Mouse (Mus musculus) cerebellum, adult 18-20 months (tissue): ENCODE measurements around the gene Peli1.

ENCODE experiments used
- DNase-seq, 2 experiments: peaks; one replicate each; pipeline ENCODE4 v3.0.0; 2021

Gene Peli1

DNA sequence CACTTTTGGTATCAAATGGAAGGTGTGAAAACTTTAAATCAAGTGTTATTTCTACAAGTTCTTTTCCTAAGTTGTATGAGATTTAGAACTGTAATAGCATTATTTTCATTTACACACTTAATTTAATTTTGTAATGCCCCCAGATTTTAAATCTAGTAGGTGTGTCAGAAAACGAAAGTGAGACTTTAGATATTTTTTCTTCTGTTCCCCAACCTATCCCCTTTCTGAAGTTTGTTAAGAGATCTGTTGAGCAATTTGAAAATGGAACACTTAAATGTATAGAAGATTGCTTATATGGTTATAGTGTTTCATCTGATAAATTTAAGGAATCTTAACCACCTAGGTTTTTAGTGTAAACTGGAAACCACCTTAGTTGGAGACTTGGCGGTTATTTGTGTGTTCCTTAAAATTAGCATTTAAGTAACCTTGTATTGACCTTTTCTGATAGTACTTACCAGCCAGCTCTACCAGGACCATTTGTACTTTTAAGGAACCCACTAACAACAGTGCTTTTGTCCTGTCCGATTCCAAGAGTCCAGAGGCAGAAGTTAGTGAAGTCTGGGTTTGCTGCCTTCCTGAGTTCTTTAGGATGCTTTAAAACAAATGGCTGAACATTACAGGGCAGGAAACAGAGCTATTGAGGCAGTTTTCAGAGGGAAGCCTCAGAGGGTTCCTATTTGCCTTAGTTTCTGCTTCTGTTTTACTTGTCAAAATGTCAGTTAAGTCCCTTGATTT is 2.2 kb downstream of the Peli1 start:
- no peak for DNase-seq

DNA sequence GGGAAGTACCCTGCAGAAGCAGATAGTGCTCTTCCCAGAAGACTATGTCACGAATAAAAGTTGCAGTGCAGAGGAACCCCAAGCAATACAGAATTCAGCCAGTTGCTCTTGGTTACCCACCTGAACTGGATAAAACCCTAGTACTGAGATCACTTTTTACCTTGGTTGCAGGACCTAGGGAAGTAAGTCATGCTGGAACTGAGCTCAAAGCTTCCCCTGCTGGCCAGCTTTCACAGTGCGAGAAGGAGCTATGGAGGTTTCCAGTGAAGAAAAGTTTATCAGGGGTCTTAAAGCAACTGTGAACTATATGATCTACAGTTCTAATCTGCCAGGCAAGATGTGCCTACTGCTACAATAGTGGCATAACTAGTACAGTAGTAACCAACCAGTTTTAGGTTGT is 5.5 kb downstream of the Peli1 start:
- no peak for DNase-seq

DNA sequence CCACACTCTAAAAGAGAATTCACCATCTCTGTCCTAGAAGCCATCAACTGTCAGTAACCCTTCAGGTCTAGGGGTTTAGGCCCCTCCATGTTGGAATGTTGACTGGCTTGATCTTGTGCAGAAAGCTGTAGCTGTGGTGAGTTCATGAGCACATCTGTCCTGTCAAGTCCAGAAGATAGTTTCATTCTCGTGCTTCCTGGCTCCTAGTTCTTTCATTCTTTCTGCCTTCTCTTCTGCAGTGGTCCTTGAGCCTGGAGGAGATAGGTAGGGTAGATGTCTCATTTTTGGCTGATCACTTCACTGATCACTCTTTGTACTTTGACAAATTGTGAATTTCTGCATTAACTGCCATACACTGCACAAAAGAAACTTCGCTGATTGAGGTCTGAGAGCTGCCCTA is 7.4 kb downstream of the Peli1 start:
- no peak for DNase-seq

DNA sequence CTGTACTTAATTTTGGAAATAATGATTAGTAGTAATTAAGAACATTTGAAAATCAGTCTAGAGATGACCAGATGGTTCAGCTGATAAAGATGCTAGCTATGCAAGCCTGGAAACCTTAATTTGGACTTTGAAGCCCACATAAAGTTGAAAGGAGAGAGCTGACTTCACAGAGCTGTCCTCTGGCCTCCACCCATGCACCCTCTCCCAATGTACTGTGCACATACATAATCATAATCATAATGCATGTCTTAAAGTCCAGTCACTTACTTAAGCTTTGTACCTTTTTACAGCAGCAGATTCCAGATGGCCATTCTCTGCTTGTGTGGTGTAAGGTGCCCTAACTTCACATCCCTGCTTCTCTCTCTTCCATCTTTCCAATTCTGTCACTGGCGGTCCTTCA is 9.6 kb downstream of the Peli1 start:
- DNase-seq = no peak

DNA sequence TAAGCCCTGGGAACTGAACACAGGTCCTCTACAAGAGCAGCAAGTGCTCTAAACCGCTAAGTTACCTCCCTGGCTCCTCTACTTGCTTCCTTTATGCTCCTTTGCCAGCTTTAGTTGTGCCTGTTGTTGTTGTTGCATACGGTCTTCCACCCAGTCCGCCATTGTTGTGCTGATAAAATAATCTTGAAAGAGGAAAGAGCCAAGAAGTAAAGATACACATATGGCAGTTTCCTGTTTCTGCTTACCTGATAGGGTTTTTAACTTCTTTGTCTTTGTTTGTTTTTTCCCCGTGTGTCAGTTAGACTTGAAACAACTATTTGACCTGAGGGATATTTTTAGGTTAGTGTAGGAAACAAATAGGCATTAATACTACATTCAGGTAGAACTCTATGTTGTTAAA is 10.2 kb downstream of the Peli1 start:
- DNase-seq = no peak

DNA sequence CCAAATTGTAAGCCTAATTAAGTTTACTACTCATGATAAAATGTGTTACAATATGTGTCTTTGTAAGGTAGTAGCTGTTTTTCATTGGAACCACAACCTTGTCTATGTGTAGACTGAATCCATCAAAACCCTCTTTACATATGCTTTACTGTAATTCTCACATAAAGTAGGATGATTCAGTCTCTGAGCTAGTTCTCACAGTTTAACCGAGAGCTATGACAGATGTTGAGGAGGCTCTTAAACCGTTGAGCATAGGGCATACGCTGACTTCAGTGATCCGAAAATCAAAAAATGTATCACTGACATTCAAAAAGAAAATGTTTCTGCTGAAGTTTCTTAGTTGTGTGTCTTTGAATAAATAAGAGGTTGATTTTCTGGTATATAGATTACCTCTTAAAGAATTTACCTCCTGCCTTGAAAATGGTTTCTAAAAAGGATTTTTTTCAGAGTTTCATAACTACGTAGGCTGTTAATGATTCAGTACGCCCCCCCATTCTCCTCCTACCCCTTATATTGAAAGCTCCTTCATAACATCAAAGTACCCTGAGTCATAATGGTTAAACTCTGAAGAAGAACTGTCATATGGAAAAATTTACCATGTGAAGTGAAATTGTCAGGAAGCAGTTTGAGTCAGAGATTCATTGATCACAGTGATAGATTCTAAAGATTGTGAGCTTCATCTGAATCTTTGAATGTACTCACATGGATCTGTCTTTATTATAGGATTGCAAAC is 11.3 kb downstream of the Peli1 start:
- DNase-seq = no peak

DNA sequence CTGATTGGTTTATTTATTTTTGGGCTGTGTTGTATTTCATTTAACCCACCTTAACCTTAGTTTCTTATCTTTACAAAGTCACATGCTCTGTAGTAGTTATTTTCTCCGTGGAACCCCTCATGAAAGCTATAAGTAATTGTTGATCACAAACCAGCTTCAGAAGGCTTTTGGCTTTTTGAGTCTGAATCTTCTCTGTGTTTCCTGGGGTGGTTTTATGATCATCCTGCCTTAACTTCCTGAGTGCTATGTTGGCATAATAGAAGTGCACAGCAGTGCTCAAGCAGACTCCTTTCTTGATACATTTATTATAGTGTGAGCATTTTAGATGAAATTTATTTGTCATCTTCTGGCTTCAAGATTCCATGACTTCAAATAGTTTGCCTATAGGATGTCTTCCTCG is 12.1 kb downstream of the Peli1 start:
- no peak for DNase-seq

DNA sequence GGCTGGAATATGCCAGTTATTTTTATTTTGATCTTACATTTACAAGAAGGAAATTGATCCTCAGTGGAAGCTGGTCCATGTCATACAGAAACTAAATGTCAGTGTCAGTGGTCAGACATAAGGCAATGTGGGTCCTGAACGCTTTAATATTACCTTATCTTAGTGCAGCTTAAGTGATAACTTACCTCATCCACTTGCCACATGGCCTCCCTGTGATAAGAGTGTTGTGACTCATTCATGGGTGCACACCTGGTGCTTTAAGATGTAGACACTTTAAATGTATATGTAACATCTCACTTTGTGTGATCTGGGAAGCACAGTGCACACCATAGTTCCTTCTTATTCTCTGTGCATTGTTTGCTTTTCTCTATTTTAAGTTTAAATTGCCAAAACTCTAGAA is 14.3 kb downstream of the Peli1 start:
- DNase-seq = no peak

DNA sequence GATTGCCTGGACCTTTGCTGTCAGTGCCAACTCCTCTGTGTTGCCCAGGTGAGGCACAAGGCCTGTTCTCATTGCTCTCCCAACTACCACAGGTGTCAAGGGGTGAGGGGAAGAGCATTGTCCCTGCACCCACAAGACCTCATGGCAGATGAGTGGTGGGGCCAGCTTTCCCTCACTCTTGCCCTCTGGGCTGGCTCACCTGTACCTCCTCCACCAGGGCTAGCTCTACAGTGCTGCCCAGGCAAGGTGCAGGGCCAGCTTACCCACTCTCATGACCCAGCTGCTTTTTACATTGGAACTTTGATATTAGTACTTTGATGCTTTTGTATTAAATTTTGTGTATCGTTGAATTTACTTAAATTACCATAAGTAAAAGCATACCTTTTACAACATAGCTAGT is 16.0 kb downstream of the Peli1 start:
- no peak for DNase-seq

DNA sequence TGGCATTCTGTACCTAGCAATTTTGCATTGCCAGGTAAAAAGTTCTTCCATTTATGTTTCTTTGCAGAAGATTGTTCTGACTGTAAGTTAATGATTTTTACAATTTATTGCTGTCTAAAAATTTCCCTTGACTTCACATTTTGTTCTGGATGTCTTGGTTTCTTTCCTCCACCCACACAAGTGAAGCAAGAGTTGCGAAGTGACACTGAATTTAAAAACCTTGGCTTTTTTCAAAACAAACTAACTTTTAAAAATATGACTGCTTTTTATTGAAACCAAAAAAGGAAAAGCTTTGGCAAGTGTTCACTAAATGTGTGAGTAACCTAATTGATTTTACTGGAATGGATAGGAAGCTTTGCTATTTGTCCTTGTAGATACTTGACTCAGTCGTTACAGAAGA is 18.2 kb downstream of the Peli1 start:
- no peak for DNase-seq

DNA sequence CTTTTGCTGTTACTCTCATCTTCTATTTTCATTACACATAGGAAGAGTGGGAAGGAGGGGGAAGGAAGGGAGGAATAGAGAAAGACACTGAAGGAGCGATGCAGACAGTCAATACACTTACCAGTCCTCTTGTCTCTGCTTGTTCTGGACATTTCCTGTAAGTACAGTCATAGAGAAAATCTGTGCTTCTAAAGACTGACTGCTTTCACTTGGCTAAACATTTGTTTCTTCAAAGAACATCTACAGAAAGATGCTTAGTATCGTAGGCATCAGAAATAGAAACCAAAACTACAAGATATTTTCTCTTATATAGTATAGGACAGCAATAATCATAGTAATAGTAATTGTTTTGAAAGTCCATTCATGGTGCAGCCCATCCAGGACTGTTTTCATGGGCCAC is 23.4 kb downstream of the Peli1 start:
- DNase-seq = no peak

DNA sequence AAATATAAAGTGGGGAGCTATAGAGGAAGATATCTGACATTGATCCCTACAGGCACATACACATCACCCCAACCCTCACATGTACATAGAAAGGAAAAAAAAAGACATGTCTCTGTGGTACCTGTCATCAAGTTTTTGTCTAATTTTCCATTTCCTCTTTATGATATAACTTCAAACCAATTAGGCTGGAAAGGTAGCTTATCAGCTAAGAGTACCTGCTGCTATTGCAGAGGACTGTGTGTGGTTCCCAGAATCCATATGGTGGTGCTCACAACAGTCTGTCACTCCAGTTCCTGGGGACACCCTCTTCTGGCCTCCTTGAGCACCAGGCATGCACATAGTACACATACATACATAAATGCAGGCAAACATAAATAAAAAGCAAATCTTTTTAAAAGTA is 24.7 kb downstream of the Peli1 start:
- no peak for DNase-seq

DNA sequence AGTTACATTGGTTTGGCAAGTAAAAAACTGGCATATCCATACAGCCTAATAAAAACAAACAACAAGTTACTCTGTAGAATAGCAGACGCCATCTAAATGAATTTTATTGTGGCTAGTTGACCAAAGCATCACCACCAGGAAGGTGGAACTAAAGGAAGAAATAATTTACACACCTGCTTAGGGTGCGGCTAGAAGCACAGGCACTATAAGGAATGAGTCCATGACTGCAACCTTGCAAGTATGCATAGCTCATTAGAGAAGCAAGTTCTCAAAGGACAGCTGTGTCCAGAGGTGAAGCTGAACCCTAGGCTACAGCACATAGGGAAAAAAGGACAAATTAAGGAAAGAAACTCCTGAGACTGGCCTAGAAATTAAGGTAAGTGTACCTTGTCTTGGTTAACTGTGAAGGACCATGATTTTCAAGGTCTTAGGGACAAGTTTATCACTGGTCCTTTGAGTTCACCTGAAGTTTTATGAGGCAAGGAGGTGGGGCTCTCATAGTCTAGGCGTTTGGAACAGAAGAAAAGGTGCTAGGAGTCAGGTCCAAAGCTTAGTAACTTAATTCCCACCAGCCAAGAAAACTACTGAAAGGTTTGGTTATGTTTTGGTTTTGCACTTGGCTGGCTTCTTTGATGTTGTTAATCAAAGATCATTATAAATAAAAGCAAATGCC is 25.7 kb downstream of the Peli1 start:
- DNase-seq = no peak

DNA sequence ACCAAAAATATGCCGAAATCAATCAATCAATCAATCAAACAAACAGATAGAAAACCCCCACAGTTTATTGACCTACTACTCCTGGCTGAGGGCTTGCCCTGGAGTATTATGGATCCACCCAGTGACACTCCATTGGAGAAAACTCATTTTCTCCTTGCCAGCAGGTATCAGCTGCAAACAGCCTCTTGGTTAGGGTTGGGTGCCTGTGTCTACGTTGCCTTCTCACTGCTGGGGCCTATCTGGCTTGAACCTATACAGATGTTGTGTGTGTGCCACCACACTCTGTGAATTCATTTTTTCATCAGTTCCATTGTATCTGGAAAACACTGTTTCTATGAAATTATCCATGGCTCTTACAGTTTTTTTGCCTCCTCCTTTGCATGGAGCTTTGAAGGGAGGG is 30.6 kb downstream of the Peli1 start:
- DNase-seq = no peak

DNA sequence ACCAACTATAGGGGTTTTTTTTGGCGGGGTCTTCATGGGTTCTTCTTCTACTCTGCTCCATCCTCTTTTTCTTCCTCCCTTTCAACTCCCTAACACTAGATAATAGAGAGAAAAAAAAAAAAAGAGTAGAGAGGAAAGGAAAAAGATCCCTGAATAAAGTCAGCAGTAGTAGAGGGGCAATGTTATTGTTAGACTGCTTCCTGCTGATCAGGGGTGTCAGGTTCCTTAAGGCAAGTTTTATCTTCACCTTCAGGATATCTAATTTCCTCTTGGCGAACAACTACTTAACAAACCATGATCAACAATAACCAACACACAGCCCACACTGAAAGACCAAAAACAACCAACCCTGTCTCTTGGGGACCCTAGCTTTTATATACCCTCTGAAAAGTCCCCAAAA is 31.3 kb downstream of the Peli1 start:
- no peak for DNase-seq

DNA sequence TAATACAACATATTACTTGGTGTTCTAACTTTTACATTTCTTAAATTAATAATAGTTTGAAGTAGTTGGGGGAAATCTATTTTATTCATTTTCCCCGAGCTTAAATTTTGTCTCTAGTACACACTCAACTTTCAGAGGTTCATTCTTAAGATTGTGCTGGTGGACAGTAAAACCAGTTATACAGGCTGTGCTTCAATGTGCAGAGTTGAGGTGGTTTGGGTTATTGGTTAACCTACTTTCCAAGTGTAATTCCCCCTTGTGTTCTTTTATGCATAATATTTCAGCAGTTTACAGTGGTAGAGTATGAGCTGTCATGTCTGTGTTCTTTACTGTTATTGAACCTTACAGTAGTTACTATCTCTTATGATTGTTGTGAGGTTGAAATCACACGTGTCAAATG is 40.6 kb downstream of the Peli1 start:
- DNase-seq = no peak

DNA sequence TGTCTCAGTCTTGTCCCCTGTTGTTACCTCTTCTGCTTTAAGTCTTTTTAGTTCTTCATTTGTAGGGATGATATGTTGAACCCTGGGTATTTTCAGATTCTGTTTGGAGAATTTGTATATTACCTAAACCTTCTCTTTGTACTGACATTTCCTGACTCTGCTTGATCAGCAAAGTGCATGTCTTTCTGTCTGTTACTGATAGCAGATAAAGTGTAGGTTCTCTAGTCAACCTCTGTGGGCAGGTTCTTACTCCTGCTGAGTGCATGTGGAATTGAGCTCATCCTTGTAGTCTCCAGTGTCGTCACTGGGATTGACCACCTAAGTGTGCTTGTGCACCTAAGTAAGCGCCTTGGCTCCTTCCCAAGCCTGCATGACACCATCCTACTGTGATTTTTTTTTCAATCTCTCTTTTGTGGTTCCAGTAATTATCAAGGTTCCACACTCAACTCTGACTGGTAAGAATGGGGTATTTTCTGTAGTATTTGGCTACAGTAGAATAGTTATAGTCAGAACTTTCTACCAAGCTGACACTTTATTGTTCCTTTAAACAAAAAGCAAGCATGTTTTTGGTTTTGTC is 43.9 kb downstream of the Peli1 start:
- no peak for DNase-seq

DNA sequence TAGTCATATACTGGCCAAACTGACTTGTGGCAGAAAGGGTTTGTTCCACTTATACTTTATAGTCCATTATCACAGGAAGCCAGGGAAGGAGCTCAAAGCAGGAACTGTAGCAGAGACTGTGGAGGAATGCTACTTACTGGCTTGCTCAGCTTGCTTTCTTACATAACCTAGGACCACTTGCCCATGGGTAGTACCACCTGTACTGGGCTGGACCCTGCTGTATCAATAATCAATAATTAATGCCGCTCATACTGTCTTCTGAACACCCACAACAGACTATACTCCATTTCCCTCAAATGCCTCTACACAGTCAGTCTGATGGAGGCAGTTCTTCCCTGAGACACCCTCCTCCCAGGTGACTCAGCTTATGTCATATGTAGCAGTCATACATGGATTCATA is 48.4 kb downstream of the Peli1 start:
- no peak for DNase-seq

DNA sequence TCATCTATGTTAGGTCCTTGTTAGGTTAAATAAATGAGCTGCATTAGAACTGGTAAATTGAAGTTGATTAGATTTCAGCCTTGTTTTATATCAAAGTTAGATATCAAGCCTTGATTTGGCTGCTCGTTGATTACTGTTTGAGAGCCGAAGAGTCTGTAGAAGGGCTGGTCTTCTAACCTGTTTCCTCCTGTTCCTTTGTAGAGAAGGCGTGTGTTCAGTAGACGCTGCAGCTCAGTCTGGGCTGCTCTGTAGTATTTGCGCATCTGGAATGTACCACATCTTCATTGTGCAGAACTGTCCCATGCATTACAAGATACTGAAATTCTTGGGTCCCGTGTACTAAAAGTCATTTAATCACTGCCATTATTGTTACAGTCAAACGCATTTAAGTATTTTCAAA is 50.2 kb downstream of the Peli1 start:
- DNase-seq = no peak

DNA sequence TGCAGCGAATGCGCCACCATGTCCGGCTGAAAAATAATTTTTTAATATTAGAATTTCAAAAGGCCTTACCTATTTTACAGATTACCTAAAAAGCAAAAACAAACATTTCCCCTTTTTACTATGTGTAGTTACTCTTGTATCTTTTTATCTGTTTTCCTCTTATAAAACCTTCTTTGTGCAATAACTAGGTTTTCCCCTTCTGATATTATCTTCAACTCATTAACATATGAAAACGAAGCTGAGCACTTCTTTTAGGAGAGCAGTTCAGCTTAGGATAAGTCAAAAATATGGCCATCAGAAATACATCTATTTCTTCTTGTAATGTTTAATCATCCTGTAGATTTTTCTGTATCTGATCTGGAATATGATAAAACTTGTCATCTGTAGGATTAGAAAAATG is 50.7 kb downstream of the Peli1 start:
- DNase-seq = no peak

DNA sequence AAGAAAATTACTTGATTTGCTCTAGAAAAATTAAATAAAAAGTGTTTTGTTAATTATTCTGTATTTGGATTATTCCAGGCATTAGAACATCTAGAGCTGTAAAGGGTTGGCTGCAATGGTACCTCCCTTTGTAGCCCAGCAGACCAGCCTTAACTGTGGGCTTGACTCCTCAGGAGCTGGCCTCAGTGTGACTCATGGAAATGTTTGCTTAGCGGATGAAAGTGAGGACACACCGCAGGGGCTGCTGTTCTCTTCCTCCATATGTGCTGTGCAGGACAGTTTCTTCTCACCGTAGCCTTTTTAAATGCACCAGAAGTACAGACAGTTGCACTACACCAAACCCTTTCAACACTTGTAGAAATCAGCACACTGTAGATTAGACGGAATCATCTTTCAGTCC is 58.4 kb downstream of the Peli1 start:
- peak; percentile 9 for DNase-seq

DNA sequence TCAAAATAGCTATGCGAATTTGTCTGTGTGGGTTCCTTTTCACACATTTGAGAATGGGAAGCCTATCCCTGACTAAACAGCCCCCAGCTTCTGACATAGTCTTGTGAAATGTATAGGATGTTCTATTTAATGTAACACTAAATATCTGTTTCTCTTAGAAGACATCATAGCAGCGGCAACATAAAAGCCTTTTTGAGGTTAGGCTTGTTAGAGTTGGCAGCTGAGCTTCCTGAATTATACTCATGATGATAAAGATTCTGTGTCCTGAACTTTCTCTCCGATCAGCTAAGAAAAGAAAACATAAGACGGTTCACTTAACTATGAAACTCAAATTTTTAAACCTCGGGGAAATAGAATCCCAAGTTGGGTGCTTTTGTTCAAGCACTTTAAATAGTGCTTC is 59.2 kb downstream of the Peli1 start:
- DNase-seq = no peak

DNA sequence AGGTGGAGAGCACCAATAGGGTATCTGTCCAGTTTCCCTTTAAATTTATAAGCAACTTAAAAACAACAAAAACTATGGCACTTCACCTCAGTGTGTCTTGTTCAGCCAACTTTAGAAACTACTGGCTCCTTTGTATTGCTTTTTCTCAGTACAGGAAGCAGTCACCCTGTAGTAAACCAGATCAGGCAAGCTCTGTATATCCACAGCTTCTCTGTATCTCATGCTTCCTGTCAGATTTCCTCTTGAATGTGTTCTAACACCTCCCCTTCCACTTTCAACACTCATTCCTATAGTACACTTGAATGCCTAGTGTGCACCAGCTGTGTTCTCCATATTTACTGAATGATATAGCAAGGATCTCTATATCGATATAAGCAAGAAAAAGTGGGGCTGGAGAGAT is 60.6 kb downstream of the Peli1 start:
- no peak for DNase-seq

DNA sequence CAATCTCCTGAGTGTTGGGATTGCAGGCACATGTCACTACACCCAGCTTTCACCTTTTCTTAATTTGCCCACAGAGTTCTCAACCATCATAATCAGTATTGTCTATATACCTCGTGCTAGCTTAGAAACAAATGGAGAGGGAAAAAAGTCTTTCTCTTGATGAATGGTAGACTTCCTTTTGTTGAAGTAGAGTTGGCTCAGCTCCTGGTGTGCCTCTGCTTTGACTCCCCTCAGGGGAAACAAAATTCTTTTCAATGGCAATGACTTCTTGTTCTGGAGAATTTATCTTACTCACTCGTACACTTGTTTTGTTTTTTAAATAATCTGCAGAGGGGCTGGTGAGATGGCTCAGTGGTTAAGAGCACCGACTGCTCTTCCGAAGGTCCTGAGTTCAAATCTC is 62.0 kb downstream of the Peli1 start:
- DNase-seq = no peak
